Mouse (Mus musculus) ES-Bruce4 (cell line): ENCODE measurements at regions not wholly inside any gene's neighbourhood (a gene's known extent, or its start where the extent isn't known, plus 50 kb on each side); places are given as distances from the start of the nearest gene placed in this dataset.

Experiments
- H3K27ac ChIP-seq: 2 replicates; pipeline ENCODE4 v1.5.1; 2012; ENCODE audit warnings: low read length, inconsistent platforms; ENCODE audit not compliant: insufficient read depth
- H3K27me3 ChIP-seq: 2 replicates; pipeline ENCODE4 v1.6.1; 2012; ENCODE audit warnings: mild to moderate bottlenecking, low read length, inconsistent platforms; ENCODE audit not compliant: control insufficient read depth, poor library complexity, insufficient read depth, severe bottlenecking
- H3K36me3 ChIP-seq: 2 replicates; pipeline ENCODE4 v1.6.1; 2012; ENCODE audit warnings: inconsistent platforms, mild to moderate bottlenecking, low read length, moderate library complexity; ENCODE audit not compliant: control insufficient read depth, poor library complexity, insufficient read depth, severe bottlenecking
- H3K4me1 ChIP-seq: one replicate; pipeline ENCODE4 v1.8.1; 2011; ENCODE audit warnings: low read length; ENCODE audit not compliant: control insufficient read depth, insufficient read depth
- H3K4me3 ChIP-seq: 2 replicates; pipeline ENCODE4 v1.5.1; 2011; ENCODE audit warnings: low read depth, mild to moderate bottlenecking, low read length
- H3K9ac ChIP-seq: 2 replicates; pipeline ENCODE4 v1.6.1; 2012; ENCODE audit warnings: low read depth, mild to moderate bottlenecking, inconsistent platforms; ENCODE audit not compliant: poor library complexity, severe bottlenecking
- H3K9me3 ChIP-seq: replicated peaks from 2 replicates; pipeline ENCODE4 v1.6.1; 2012; ENCODE audit warnings: mild to moderate bottlenecking, low read length, inconsistent platforms; ENCODE audit not compliant: control insufficient read depth, poor library complexity, insufficient read depth, severe bottlenecking
- CTCF ChIP-seq: IDR thresholded peaks from one replicate; pipeline ENCODE4 v1.8.1; 2011; ENCODE audit warnings: low read depth, low read length
- EP300 ChIP-seq: IDR thresholded peaks from 2 replicates; pipeline ENCODE4 v1.6.1; 2011; ENCODE audit warnings: low read depth, low read length; ENCODE audit not compliant: insufficient read depth
- POLR2A ChIP-seq: IDR thresholded peaks from one replicate; pipeline ENCODE4 v1.8.1; 2011; ENCODE audit warnings: low read length; ENCODE audit not compliant: insufficient read depth

GRCm38 (mm10) chr10:117430224-117430884, 50.5 kb upstream of the Cpsf6 start:
- H3K9me3 ChIP-seq: no peaks in the 10 kb centered on the region
- H3K27me3 ChIP-seq: no peaks in the 10 kb centered on the region
- H3K27ac ChIP-seq: no peak overlapping the region
- no peak overlapping the region for H3K4me3 ChIP-seq
- TF ChIP-seq CTCF: no peak
- TF ChIP-seq POLR2A: no peak
- TF ChIP-seq EP300: no peak
- H3K9ac ChIP-seq: no peak overlapping the region
- peaks cover 5% of the 10 kb centered on the region for H3K4me1 ChIP-seq
- no peaks in the 10 kb centered on the region for H3K36me3 ChIP-seq

GRCm38 (mm10) chr10:117429459-117430183, 49.8 kb upstream of the Cpsf6 start:
- no peaks in the 10 kb centered on the region for H3K27me3 ChIP-seq
- TF ChIP-seq CTCF (no peak), EP300 (no peak), POLR2A (no peak)
- no peaks in the 10 kb centered on the region for H3K9me3 ChIP-seq
- H3K4me1 ChIP-seq: no peaks in the 10 kb centered on the region
- no peak overlapping the region for H3K9ac ChIP-seq
- H3K36me3 ChIP-seq: no peaks in the 10 kb centered on the region
- H3K27ac ChIP-seq: no peak overlapping the region
- H3K4me3 ChIP-seq: no peak overlapping the region
